Mouse (Mus musculus) gastrocnemius, postnatal 25 days (tissue): ENCODE results near the gene Dhx36. TPM values are rescaled to one million over a fixed set of nuclear protein-coding genes. Genes with fewer than 3 reads are reported as not detected.

ENCODE experiments used
- DNase-seq: peaks from one replicate; pipeline ENCODE4 v3.0.0; 2022
- long read RNA-seq, 2 experiments: library from polyadenylated mRNA; stranded (forward); transcript quantifications; one replicate each; pipeline ENCODE4 v2.0.0; 2021
- total RNA-seq, 2 experiments: library from RNA; stranded (reverse); gene quantifications; 1 replicate in 1 of 2; 2 replicates in 1 of 2; pipeline ENCODE4 v1.2.3; 2021

The Dhx36 gene
- 10 to 100 TPM; 12.7 TPM for total RNA-seq
- long read RNA-seq, experiment 1, full-length matches to known transcripts = 3 of 6 reads
- long read RNA-seq, experiment 1, partial matches to known transcripts = 0 of 6 reads
- long read RNA-seq, experiment 1, other reads (novel, unspliced or antisense) = 3 of 6 reads
- long read RNA-seq, experiment 2, full-length matches to known transcripts = 11 of 17 reads
- long read RNA-seq, experiment 2, partial matches to known transcripts = 2 of 17 reads
- long read RNA-seq, experiment 2, other reads (novel, unspliced or antisense) = 4 of 17 reads

- peak; percentile 93 for DNase-seq
These were observed at the start of gene Dhx36 for GRCm38 (mm10) chr3:62506488-62507205. Dhx36 (minus strand) TSS chr3:62507004.

- DNase-seq = no peak
These were observed 20.8 kb upstream of the Dhx36 start for GRCm38 (mm10) chr3:62527593-62527992.

- DNase-seq = no peak
These were observed 20.4 kb upstream of the Dhx36 start for GRCm38 (mm10) chr3:62527160-62527559.

GRCm38 (mm10) chr3:62507206-62507647, 423 bp upstream of the Dhx36 start:
- DNase-seq = no peak

- no peak for DNase-seq
These were observed 1.5 kb downstream of the Dhx36 start for GRCm38 (mm10) chr3:62505166-62505900.

GRCm38 (mm10) chr3:62499327-62499726, 7.5 kb downstream of the Dhx36 start:
- DNase-seq = no peak

- DNase-seq = no peak
These were observed 14.2 kb downstream of the Dhx36 start for GRCm38 (mm10) chr3:62492568-62492967.

GRCm38 (mm10) chr3:62484340-62484739, 22.5 kb downstream of the Dhx36 start:
- no peak for DNase-seq

- DNase-seq = no peak
These were observed 36.6 kb downstream of the Dhx36 start for GRCm38 (mm10) chr3:62470179-62470578.

- DNase-seq = no peak
These were observed 42.5 kb downstream of the Dhx36 start for GRCm38 (mm10) chr3:62464276-62464675.

- DNase-seq = no peak
These were observed 47.3 kb downstream of the Dhx36 start for GRCm38 (mm10) chr3:62459483-62459882.

GRCm38 (mm10) chr3:62458284-62459013, 48.4 kb downstream of the Dhx36 start:
- peak; percentile 19 for DNase-seq

GRCm38 (mm10) chr3:62455854-62456253, 51.0 kb downstream of the Dhx36 start:
- no peak for DNase-seq

GRCm38 (mm10) chr3:62454096-62454495, 52.7 kb downstream of the Dhx36 start:
- no peak for DNase-seq

- no peak for DNase-seq
These were observed 53.8 kb downstream of the Dhx36 start for GRCm38 (mm10) chr3:62452961-62453360.

- DNase-seq = no peak
These were observed 56.8 kb downstream of the Dhx36 start for GRCm38 (mm10) chr3:62449871-62450496.

GRCm38 (mm10) chr3:62447151-62447550, 59.7 kb downstream of the Dhx36 start:
- DNase-seq = no peak

GRCm38 (mm10) chr3:62446271-62446670, 60.5 kb downstream of the Dhx36 start:
- DNase-seq = no peak

GRCm38 (mm10) chr3:62443582-62444194, 63.1 kb downstream of the Dhx36 start:
- no peak for DNase-seq

GRCm38 (mm10) chr3:62440431-62440969, 66.3 kb downstream of the Dhx36 start:
- DNase-seq = no peak

GRCm38 (mm10) chr3:62435923-62436322, 70.9 kb downstream of the Dhx36 start:
- no peak for DNase-seq
